Mouse (Mus musculus): ENCODE measurements around the gene Exoc4. TPM values are rescaled to one million over a fixed set of nuclear protein-coding genes. Genes with fewer than 3 reads are reported as not detected.

Exoc4 gene
- polyA plus RNA-seq, 1 experiment from 2014 or later: 36.1 TPM

- Histone ChIP-seq H3K4me2 (no peak overlapping the region), H3K27me3 (ENCODE audit: control insufficient read depth, insufficient read depth, low read length) (no peaks in the 10 kb centered on the region), H3K36me3 (ENCODE audit: control insufficient read depth, insufficient read depth, low read length) (no peaks in the 10 kb centered on the region), H3K4me1 (ENCODE audit: control insufficient read depth, insufficient read depth, low read length) (no peaks in the 10 kb centered on the region), H3K4me3 (ENCODE audit: low read depth, low read length) (no peak overlapping the region), H3K9ac (ENCODE audit: low read depth, low read length) (no peak overlapping the region), H3K27ac (ENCODE audit: low read depth, low read length) (no peak overlapping the region), H3K9me3 (replicated peaks; ENCODE audit: control insufficient read depth, low read length) (no peaks in the 10 kb centered on the region)
- WGBS (ENCODE audit: insufficient replicate concordance): 78% methylated on average over 3 of the region's 3 CpGs
- ATAC-seq (replicated peaks; ENCODE audit: insufficient number of reproducible peaks, low FRiP score, low TSS enrichment): no peak
Observed at GRCm38 (mm10) chr6:33465392-33465791, 216.5 kb downstream of the Exoc4 start.

GRCm38 (mm10) chr6:33466168-33466839 is 217.4 kb downstream of the Exoc4 start:
- Histone ChIP-seq H3K4me2 (no peak overlapping the region), H3K9me3 (replicated peaks; ENCODE audit: control insufficient read depth, low read length) (no peaks in the 10 kb centered on the region), H3K36me3 (ENCODE audit: control insufficient read depth, insufficient read depth, low read length) (no peaks in the 10 kb centered on the region), H3K27ac (ENCODE audit: low read depth, low read length) (no peak overlapping the region), H3K4me3 (ENCODE audit: low read depth, low read length) (no peak overlapping the region), H3K27me3 (ENCODE audit: control insufficient read depth, insufficient read depth, low read length) (no peaks in the 10 kb centered on the region), H3K9ac (ENCODE audit: low read depth, low read length) (no peak overlapping the region), H3K4me1 (ENCODE audit: control insufficient read depth, insufficient read depth, low read length) (no peaks in the 10 kb centered on the region)
- no peak for ATAC-seq (replicated peaks; ENCODE audit: insufficient number of reproducible peaks, low FRiP score, low TSS enrichment)
- WGBS (ENCODE audit: insufficient replicate concordance): 83% methylated on average over 5 of the region's 5 CpGs

DNA sequence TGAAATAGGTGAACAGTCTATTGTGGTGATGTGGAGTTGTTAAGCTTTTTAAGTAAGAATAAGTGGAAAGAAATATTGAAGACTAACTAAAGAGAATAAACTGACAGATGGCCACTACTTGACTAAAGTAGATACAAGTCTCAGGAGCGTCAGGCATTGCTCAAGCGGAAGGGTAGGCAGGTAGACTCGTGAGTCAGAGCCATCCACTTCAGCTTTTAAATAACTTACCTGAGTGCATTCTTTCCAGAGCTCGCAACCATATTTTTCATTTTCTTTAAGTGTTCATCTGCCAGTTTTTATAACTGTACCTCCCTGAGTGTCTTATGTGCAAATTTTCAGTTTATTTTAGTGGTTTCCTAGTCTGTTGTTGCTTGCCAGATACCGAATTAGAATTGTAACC is 219.6 kb downstream of the Exoc4 start:
- H3K9ac ChIP-seq (ENCODE audit: low read depth, low read length): no peak overlapping the region
- no peaks in the 10 kb centered on the region for H3K4me1 ChIP-seq (ENCODE audit: control insufficient read depth, insufficient read depth, low read length)
- no peaks in the 10 kb centered on the region for H3K9me3 ChIP-seq (replicated peaks; ENCODE audit: control insufficient read depth, low read length)
- no peaks in the 10 kb centered on the region for H3K36me3 ChIP-seq (ENCODE audit: control insufficient read depth, insufficient read depth, low read length)
- H3K4me2 ChIP-seq: no peak overlapping the region
- no peak overlapping the region for H3K4me3 ChIP-seq (ENCODE audit: low read depth, low read length)
- H3K27ac ChIP-seq (ENCODE audit: low read depth, low read length): no peak overlapping the region
- ATAC-seq (replicated peaks; ENCODE audit: insufficient number of reproducible peaks, low FRiP score, low TSS enrichment): no peak
- 89% methylated on average over 5 of the region's 5 CpGs for WGBS (ENCODE audit: insufficient replicate concordance)
- H3K27me3 ChIP-seq (ENCODE audit: control insufficient read depth, insufficient read depth, low read length): no peaks in the 10 kb centered on the region

- 69% methylated on average over 2 of the region's 2 CpGs for WGBS (ENCODE audit: insufficient replicate concordance)
Observed at GRCm38 (mm10) chr6:33476134-33476533, 227.2 kb downstream of the Exoc4 start.

GRCm38 (mm10) chr6:33484568-33484967 is 235.7 kb downstream of the Exoc4 start:
- ATAC-seq (replicated peaks; ENCODE audit: insufficient number of reproducible peaks, low FRiP score, low TSS enrichment): no peak
- no peaks in the 10 kb centered on the region for H3K9me3 ChIP-seq (replicated peaks; ENCODE audit: control insufficient read depth, low read length)
- no peaks in the 10 kb centered on the region for H3K4me1 ChIP-seq (ENCODE audit: control insufficient read depth, insufficient read depth, low read length)
- H3K27me3 ChIP-seq (ENCODE audit: control insufficient read depth, insufficient read depth, low read length): no peaks in the 10 kb centered on the region
- H3K9ac ChIP-seq (ENCODE audit: low read depth, low read length): no peak overlapping the region
- no peaks in the 10 kb centered on the region for H3K36me3 ChIP-seq (ENCODE audit: control insufficient read depth, insufficient read depth, low read length)
- H3K27ac ChIP-seq (ENCODE audit: low read depth, low read length): no peak overlapping the region
- no peak overlapping the region for H3K4me2 ChIP-seq
- 85% methylated on average over 9 of the region's 9 CpGs for WGBS (ENCODE audit: insufficient replicate concordance)
- no peak overlapping the region for H3K4me3 ChIP-seq (ENCODE audit: low read depth, low read length)

More at GRCm38 (mm10) chr6:33476134-33476533, 227.2 kb downstream of the Exoc4 start:
- Histone ChIP-seq H3K27ac (ENCODE audit: low read depth, low read length) (no peak overlapping the region), H3K27me3 (ENCODE audit: control insufficient read depth, insufficient read depth, low read length) (no peaks in the 10 kb centered on the region), H3K9ac (ENCODE audit: low read depth, low read length) (no peak overlapping the region), H3K9me3 (replicated peaks; ENCODE audit: control insufficient read depth, low read length) (no peaks in the 10 kb centered on the region), H3K4me1 (ENCODE audit: control insufficient read depth, insufficient read depth, low read length) (no peaks in the 10 kb centered on the region), H3K4me3 (ENCODE audit: low read depth, low read length) (no peak overlapping the region), H3K4me2 (no peak overlapping the region), H3K36me3 (ENCODE audit: control insufficient read depth, insufficient read depth, low read length) (no peaks in the 10 kb centered on the region)
- no peak for ATAC-seq (replicated peaks; ENCODE audit: insufficient number of reproducible peaks, low FRiP score, low TSS enrichment)

GRCm38 (mm10) chr6:33489788-33490187 is 240.9 kb downstream of the Exoc4 start:
- Histone ChIP-seq H3K27me3 (ENCODE audit: control insufficient read depth, insufficient read depth, low read length) (no peaks in the 10 kb centered on the region), H3K36me3 (ENCODE audit: control insufficient read depth, insufficient read depth, low read length) (no peaks in the 10 kb centered on the region), H3K9ac (ENCODE audit: low read depth, low read length) (no peak overlapping the region), H3K9me3 (replicated peaks; ENCODE audit: control insufficient read depth, low read length) (no peaks in the 10 kb centered on the region), H3K4me1 (ENCODE audit: control insufficient read depth, insufficient read depth, low read length) (no peaks in the 10 kb centered on the region), H3K4me2 (no peak overlapping the region), H3K4me3 (ENCODE audit: low read depth, low read length) (no peak overlapping the region), H3K27ac (ENCODE audit: low read depth, low read length) (no peak overlapping the region)
- 90% methylated on average over 2 of the region's 2 CpGs for whole genome bisulfite sequencing (ENCODE audit: insufficient replicate concordance)
- no peak for ATAC-seq (replicated peaks; ENCODE audit: insufficient number of reproducible peaks, low FRiP score, low TSS enrichment)

GRCm38 (mm10) chr6:33496141-33496855 is 247.4 kb downstream of the Exoc4 start:
- Histone ChIP-seq H3K4me2 (no peak overlapping the region), H3K36me3 (ENCODE audit: control insufficient read depth, insufficient read depth, low read length) (no peaks in the 10 kb centered on the region), H3K9me3 (replicated peaks; ENCODE audit: control insufficient read depth, low read length) (no peaks in the 10 kb centered on the region), H3K27me3 (ENCODE audit: control insufficient read depth, insufficient read depth, low read length) (no peaks in the 10 kb centered on the region), H3K4me3 (ENCODE audit: low read depth, low read length) (no peak overlapping the region), H3K27ac (ENCODE audit: low read depth, low read length) (no peak overlapping the region), H3K4me1 (ENCODE audit: control insufficient read depth, insufficient read depth, low read length) (no peaks in the 10 kb centered on the region), H3K9ac (ENCODE audit: low read depth, low read length) (no peak overlapping the region)
- 84% methylated on average over 6 of the region's 6 CpGs for WGBS (ENCODE audit: insufficient replicate concordance)
- ATAC-seq (replicated peaks; ENCODE audit: insufficient number of reproducible peaks, low FRiP score, low TSS enrichment): no peak

GRCm38 (mm10) chr6:33497348-33497747 is 248.5 kb downstream of the Exoc4 start:
- no peak for ATAC-seq (replicated peaks; ENCODE audit: insufficient number of reproducible peaks, low FRiP score, low TSS enrichment)
- no peak overlapping the region for H3K9ac ChIP-seq (ENCODE audit: low read depth, low read length)
- H3K9me3 ChIP-seq (replicated peaks; ENCODE audit: control insufficient read depth, low read length): no peaks in the 10 kb centered on the region
- H3K4me1 ChIP-seq (ENCODE audit: control insufficient read depth, insufficient read depth, low read length): no peaks in the 10 kb centered on the region
- H3K4me3 ChIP-seq (ENCODE audit: low read depth, low read length): no peak overlapping the region
- H3K27ac ChIP-seq (ENCODE audit: low read depth, low read length): no peak overlapping the region
- H3K4me2 ChIP-seq: no peak overlapping the region
- H3K27me3 ChIP-seq (ENCODE audit: control insufficient read depth, insufficient read depth, low read length): no peaks in the 10 kb centered on the region
- H3K36me3 ChIP-seq (ENCODE audit: control insufficient read depth, insufficient read depth, low read length): no peaks in the 10 kb centered on the region

DNA sequence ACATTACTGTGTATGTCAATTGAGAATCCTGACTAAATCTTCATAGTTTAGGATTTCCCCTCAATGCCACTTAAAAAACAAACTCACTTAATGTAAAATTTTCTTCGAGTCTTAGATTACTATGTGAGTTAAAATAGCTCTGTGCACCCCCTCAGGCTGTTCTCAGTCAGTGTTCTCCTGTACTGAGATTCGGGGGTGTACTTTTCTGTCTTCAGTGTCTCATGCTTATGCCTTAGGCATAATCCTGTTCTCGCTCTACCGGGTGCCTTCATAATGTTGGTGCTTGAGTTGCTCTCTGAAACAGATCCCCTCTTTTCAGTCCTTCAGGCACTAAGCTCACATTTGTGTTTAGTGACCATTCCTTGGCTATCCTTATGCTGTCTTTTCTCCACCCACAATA is 253.5 kb downstream of the Exoc4 start:
- no peaks in the 10 kb centered on the region for H3K36me3 ChIP-seq (ENCODE audit: control insufficient read depth, insufficient read depth, low read length)
- H3K4me3 ChIP-seq (ENCODE audit: low read depth, low read length): no peak overlapping the region
- ATAC-seq (replicated peaks; ENCODE audit: insufficient number of reproducible peaks, low FRiP score, low TSS enrichment): no peak
- H3K4me2 ChIP-seq: no peak overlapping the region
- H3K27ac ChIP-seq (ENCODE audit: low read depth, low read length): no peak overlapping the region
- H3K27me3 ChIP-seq (ENCODE audit: control insufficient read depth, insufficient read depth, low read length): no peaks in the 10 kb centered on the region
- no peaks in the 10 kb centered on the region for H3K9me3 ChIP-seq (replicated peaks; ENCODE audit: control insufficient read depth, low read length)
- H3K9ac ChIP-seq (ENCODE audit: low read depth, low read length): no peak overlapping the region
- 71% methylated on average over 4 of the region's 4 CpGs for WGBS (ENCODE audit: insufficient replicate concordance)
- no peaks in the 10 kb centered on the region for H3K4me1 ChIP-seq (ENCODE audit: control insufficient read depth, insufficient read depth, low read length)
